Mouse (Mus musculus): ENCODE data around the gene Iqck. TPM values are rescaled to one million over a fixed set of nuclear protein-coding genes. Genes with fewer than 3 reads are reported as not detected.

Gene Iqck
- polyA plus RNA-seq, 1 experiment from 2014 or later, result 2.2 TPM

DNA sequence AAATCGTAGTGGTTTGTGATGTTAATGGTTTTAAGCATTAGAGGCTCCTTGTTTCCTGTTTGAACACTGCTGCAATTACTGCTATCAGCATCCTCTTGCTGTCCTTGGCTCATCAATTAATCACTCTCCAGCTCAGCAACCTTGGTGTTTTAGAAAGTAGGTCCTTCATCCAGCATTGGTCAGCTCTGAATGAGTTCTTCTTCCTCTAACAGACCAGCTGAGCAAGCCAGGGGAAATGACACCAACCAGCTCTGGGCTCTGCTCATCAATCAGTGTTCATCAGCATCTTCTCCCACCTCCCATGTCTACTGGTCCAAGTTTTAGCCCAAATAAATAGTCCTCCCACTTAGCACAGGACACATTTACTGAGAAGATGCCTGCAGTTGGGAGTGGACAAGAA is 3.1 kb downstream of the Iqck start:
- WGBS, result 72% methylated on average over 1 of the region's 1 CpGs
- no peak overlapping the region for H3K4me2 ChIP-seq (ENCODE audit: low read length)
- H3K9me3 ChIP-seq (ENCODE audit: control insufficient read depth, low read length), result no peaks in the 10 kb centered on the region
- ATAC-seq (replicated peaks; ENCODE audit: low FRiP score, low TSS enrichment, low read depth) (no peak), DNase-seq (ENCODE audit: low spot score) (no peak)
- H3K36me3 ChIP-seq (ENCODE audit: control insufficient read depth, insufficient read depth, low read length), result no peaks in the 10 kb centered on the region
- H3K27ac ChIP-seq (ENCODE audit: low read depth), result no peak overlapping the region
- H3K4me3 ChIP-seq (ENCODE audit: low read depth, low read length), result no peak overlapping the region
- no peak overlapping the region for H3K9ac ChIP-seq (ENCODE audit: low read length)
- no peaks in the 10 kb centered on the region for H3K27me3 ChIP-seq (replicated peaks; ENCODE audit: control insufficient read depth, insufficient read depth, low read length)
- H3K4me1 ChIP-seq (replicated peaks; ENCODE audit: control insufficient read depth, insufficient read depth, low read length), result peaks cover 14% of the 10 kb centered on the region

DNA sequence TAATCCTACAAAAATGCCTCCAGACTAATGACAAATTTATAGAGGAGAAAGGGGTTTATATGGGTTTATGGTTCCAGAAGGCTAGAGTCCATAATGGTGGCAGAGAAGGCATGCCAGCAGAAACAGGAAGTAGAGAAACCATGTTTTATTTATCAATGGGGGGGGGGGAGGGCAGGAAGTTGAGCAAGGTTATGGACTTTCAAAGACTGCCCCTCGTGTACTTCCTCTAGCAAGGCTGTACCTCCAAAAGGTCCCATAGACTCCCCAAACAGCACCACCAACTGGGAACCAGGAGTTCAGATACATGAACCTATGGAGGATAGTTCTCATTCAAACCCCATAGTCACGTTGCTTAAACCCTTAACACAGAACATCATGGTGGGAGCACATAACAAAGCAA is 9.8 kb downstream of the Iqck start:
- ATAC-seq (replicated peaks; ENCODE audit: low FRiP score, low TSS enrichment, low read depth) (no peak), DNase-seq (ENCODE audit: low spot score) (no peak)
- Histone ChIP-seq H3K9me3 (ENCODE audit: control insufficient read depth, low read length) (no peaks in the 10 kb centered on the region), H3K4me2 (ENCODE audit: low read length) (no peak overlapping the region), H3K27ac (ENCODE audit: low read depth) (no peak overlapping the region), H3K4me3 (ENCODE audit: low read depth, low read length) (no peak overlapping the region), H3K27me3 (replicated peaks; ENCODE audit: control insufficient read depth, insufficient read depth, low read length) (no peaks in the 10 kb centered on the region), H3K36me3 (ENCODE audit: control insufficient read depth, insufficient read depth, low read length) (no peaks in the 10 kb centered on the region), H3K4me1 (replicated peaks; ENCODE audit: control insufficient read depth, insufficient read depth, low read length) (no peaks in the 10 kb centered on the region), H3K9ac (ENCODE audit: low read length) (no peak overlapping the region)
- 61% methylated on average over 2 of the region's 2 CpGs for WGBS

DNA sequence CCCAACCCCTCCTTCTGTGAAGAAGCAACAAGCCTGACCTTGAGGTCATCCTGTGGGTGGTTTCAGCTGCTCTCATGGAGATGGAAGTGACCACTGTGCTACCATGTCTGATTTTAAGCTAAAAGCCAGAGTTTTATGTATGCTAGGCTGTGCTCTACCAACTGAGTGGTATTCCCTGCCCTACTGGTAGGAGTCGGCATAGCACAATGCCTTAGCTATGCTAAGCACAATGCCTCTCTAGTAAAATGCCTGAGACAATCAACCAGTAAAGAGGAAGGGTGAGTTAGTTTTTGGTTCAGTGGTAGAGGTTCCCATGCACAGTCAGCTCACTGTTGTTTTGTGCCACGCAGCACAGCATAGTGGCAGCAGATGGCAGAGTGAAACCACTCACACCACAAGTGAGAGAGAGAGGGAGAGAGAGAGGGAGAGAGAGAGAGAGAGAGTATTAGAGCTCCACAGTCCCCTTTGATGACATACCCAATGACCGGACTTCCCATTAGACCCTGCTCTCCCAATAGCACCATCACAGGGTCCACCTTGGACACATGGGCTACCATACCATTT is 24.0 kb downstream of the Iqck start:
- H3K27ac ChIP-seq (ENCODE audit: low read depth), result no peak overlapping the region
- H3K36me3 ChIP-seq (ENCODE audit: control insufficient read depth, insufficient read depth, low read length), result no peaks in the 10 kb centered on the region
- 85% methylated on average over 3 of the region's 3 CpGs for WGBS
- H3K9ac ChIP-seq (ENCODE audit: low read length), result no peak overlapping the region
- H3K27me3 ChIP-seq (replicated peaks; ENCODE audit: control insufficient read depth, insufficient read depth, low read length), result no peaks in the 10 kb centered on the region
- H3K4me2 ChIP-seq (ENCODE audit: low read length), result no peak overlapping the region
- no peak for ATAC-seq (replicated peaks; ENCODE audit: low FRiP score, low TSS enrichment, low read depth)
- no peak overlapping the region for H3K4me3 ChIP-seq (ENCODE audit: low read depth, low read length)
- H3K9me3 ChIP-seq (ENCODE audit: control insufficient read depth, low read length), result no peaks in the 10 kb centered on the region
- no peaks in the 10 kb centered on the region for H3K4me1 ChIP-seq (replicated peaks; ENCODE audit: control insufficient read depth, insufficient read depth, low read length)
- DNase-seq (ENCODE audit: low spot score), result no peak

DNA sequence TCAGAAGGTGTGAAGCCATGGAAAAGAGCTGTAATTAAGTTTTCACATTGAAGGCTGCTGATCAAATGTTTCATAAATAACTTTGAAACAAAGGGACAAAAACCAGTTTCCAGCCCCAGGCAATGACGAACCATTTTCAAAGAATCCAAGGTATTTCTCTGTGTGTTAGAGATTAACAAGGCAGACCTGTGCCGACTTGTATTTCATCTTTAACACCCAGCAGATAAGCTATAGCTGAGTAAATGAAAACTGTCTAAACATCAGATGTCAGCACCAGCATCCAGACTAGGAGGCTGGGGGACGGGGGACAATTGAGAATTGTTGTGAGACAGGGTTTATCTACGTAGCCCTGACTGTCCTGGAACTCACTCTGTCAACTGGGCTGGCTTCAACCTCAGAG is 28.4 kb downstream of the Iqck start:
- H3K36me3 ChIP-seq (ENCODE audit: control insufficient read depth, insufficient read depth, low read length), result no peaks in the 10 kb centered on the region
- no peak overlapping the region for H3K4me3 ChIP-seq (ENCODE audit: low read depth, low read length)
- H3K4me2 ChIP-seq (ENCODE audit: low read length), result no peak overlapping the region
- no peak overlapping the region for H3K27ac ChIP-seq (ENCODE audit: low read depth)
- DNase-seq (ENCODE audit: low spot score), result no peak
- no peak overlapping the region for H3K9ac ChIP-seq (ENCODE audit: low read length)
- WGBS, result 62% methylated on average over 4 of the region's 4 CpGs
- H3K27me3 ChIP-seq (replicated peaks; ENCODE audit: control insufficient read depth, insufficient read depth, low read length), result no peaks in the 10 kb centered on the region
- H3K4me1 ChIP-seq (replicated peaks; ENCODE audit: control insufficient read depth, insufficient read depth, low read length), result no peaks in the 10 kb centered on the region; the same call in 1 of the 2 replicates
- no peaks in the 10 kb centered on the region for H3K9me3 ChIP-seq (ENCODE audit: control insufficient read depth, low read length)
- no peak for ATAC-seq (replicated peaks; ENCODE audit: low FRiP score, low TSS enrichment, low read depth)

DNA sequence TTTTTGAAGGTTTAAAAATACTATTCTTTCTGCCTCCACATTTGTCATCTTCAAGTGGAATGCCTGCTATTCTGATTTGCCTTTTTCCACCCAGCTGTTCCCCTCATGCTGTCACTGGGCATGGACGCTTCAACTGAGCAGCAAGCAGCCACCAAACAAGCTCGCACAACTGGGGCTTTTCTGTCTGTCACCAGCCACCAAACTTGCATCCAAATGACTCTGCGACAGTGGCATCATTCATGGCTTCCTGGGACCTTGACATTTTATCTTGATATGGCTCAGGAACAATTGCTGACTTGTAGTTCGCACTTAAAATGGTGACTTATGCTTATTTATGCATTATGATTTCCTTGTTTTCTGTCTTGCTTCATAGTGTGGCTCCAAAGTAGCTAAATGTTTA is 29.4 kb downstream of the Iqck start:
- Histone ChIP-seq H3K4me2 (ENCODE audit: low read length) (no peak overlapping the region), H3K36me3 (ENCODE audit: control insufficient read depth, insufficient read depth, low read length) (no peaks in the 10 kb centered on the region), H3K4me3 (ENCODE audit: low read depth, low read length) (no peak overlapping the region), H3K9me3 (ENCODE audit: control insufficient read depth, low read length) (no peaks in the 10 kb centered on the region), H3K27me3 (replicated peaks; ENCODE audit: control insufficient read depth, insufficient read depth, low read length) (no peaks in the 10 kb centered on the region), H3K9ac (ENCODE audit: low read length) (no peak overlapping the region), H3K4me1 (replicated peaks; ENCODE audit: control insufficient read depth, insufficient read depth, low read length) (no peaks in the 10 kb centered on the region; the same call in 1 of the 2 replicates), H3K27ac (ENCODE audit: low read depth) (no peak overlapping the region)
- ATAC-seq (replicated peaks; ENCODE audit: low FRiP score, low TSS enrichment, low read depth) (no peak), DNase-seq (ENCODE audit: low spot score) (no peak)
- 79% methylated on average over 4 of the region's 4 CpGs for whole genome bisulfite sequencing

DNA sequence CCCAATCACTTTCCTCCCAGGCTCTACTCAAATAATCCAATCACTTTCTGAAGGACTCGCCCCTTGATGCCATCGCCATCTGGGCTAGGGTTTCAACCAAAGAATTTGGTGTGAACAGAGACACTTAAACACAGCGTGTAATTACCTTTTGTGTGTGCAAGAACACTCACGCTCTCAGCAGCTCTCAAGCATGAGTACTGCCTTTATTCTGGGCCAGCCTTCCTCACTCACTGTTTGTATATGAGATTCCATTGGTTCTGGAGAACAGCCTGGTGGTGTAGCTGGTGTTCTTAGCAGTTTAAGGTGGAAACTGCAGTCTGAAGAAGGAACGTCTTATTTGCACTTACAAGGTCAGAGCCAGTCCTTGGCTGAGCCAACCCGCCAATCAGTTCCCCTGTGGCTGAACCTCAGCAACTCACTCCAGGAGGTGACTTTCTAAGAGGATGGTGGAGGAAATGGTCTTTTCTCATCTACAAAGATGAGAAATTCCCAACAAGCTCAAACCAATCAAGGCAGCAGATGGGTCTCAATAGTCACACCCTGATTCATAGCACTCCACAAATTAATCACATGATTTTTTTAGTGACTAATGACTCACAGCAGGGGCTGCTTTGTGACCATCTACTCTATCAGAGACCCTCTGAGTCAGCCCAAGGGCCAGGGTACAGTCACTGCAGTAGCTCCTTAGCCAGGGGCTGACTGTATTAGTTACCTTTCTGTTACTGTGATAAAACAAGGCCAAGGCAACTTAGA is 31.9 kb downstream of the Iqck start:
- H3K27me3 ChIP-seq (replicated peaks; ENCODE audit: control insufficient read depth, insufficient read depth, low read length), result no peaks in the 10 kb centered on the region
- H3K4me2 ChIP-seq (ENCODE audit: low read length), result no peak overlapping the region
- no peaks in the 10 kb centered on the region for H3K36me3 ChIP-seq (ENCODE audit: control insufficient read depth, insufficient read depth, low read length)
- H3K4me3 ChIP-seq (ENCODE audit: low read depth, low read length), result no peak overlapping the region
- no peak for ATAC-seq (replicated peaks; ENCODE audit: low FRiP score, low TSS enrichment, low read depth)
- WGBS, result 45% methylated on average over 6 of the region's 6 CpGs
- H3K9ac ChIP-seq (ENCODE audit: low read length), result no peak overlapping the region
- H3K9me3 ChIP-seq (ENCODE audit: control insufficient read depth, low read length), result no peaks in the 10 kb centered on the region
- DNase-seq (ENCODE audit: low spot score), result no peak
- H3K4me1 ChIP-seq (replicated peaks; ENCODE audit: control insufficient read depth, insufficient read depth, low read length), result no peaks in the 10 kb centered on the region; the same call in 1 of the 2 replicates
- no peak overlapping the region for H3K27ac ChIP-seq (ENCODE audit: low read depth)

DNA sequence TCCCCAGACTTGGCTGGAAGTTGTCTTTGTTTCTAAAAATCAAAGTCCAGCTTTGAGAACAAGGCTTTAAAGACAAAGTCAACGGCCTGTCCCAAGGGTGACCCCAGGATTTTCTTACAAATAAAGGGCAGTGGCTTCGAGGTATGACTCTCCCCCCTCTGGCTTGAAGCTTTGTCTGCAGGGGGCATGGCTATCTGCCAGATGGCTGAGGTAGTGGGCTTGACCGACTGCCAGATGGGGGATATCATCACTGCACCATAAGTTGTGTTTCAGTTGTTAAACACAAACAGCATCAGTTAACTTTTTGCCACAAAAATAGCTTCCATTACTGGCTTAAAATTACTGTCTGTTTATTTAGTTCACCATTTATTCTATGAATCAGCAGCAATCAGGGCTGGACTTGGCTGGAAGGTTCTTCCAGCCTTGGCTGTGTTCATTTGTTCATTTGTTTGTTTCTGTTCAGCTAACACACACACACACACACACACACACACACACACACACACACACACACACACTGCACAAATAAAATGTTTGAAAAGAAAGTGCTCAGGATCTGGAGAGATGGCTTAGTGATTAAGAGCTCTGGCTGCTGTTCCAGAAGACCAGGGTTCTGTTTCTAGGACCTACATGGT is 33.6 kb downstream of the Iqck start:
- Histone ChIP-seq H3K27ac (ENCODE audit: low read depth) (no peak overlapping the region), H3K36me3 (ENCODE audit: control insufficient read depth, insufficient read depth, low read length) (no peaks in the 10 kb centered on the region), H3K9ac (ENCODE audit: low read length) (no peak overlapping the region), H3K4me2 (ENCODE audit: low read length) (no peak overlapping the region), H3K27me3 (replicated peaks; ENCODE audit: control insufficient read depth, insufficient read depth, low read length) (no peaks in the 10 kb centered on the region), H3K4me3 (ENCODE audit: low read depth, low read length) (no peak overlapping the region), H3K4me1 (replicated peaks; ENCODE audit: control insufficient read depth, insufficient read depth, low read length) (no peaks in the 10 kb centered on the region; the same call in 1 of the 2 replicates), H3K9me3 (ENCODE audit: control insufficient read depth, low read length) (no peaks in the 10 kb centered on the region)
- WGBS, result 28% methylated on average over 3 of the region's 3 CpGs
- DNase-seq (ENCODE audit: low spot score) (no peak), ATAC-seq (replicated peaks; ENCODE audit: low FRiP score, low TSS enrichment, low read depth) (no peak)

DNA sequence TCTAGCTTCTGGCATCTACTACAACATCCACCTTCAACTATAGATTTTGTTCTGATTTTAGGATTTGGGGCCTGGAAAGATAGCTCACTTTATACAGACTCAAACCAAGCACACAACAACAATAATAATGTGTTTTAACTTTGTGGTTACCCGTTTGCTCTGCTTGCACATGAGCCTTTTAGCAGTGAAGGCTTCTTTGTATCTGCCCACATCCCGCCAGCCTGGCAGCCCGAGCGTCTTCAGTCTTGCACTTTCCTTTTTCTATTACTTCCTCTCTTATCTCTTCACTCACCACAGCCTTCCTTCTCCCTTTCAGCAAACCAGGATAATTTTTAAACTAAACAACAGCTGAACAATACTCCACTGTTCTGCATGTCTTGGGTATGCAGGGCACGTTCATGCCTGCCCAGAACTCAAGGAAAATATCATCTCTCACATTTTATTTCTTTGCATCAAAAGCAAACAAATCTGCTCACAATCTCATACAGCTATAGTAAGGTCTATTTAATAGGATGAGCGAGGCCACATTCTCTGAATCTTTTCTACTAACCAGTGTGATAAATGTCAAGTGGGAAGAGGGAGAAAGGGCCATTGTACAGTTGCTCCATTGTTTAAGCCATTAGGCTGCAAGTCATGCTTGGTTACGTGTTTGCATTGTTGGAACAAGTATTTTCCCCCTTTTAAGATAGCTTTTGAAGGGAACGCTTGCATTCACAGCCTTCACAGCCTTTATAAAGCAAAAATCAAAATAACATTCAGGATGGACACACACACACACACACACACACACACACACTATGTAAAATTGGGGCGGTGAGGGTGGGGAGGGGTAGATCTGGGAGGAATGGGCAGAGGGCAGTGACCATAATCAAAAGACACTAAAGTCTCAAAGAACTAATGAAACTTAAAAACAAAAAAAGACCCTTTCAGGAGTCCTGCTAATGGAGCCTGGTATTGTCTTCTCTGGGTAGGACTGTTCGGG is 40.2 kb downstream of the Iqck start:
- 67% methylated on average over 10 of the region's 10 CpGs for WGBS

More for the DNA sequence above, 40.2 kb downstream of the Iqck start:
- H3K27ac ChIP-seq (ENCODE audit: low read depth), result no peak overlapping the region
- H3K9ac ChIP-seq (ENCODE audit: low read length), result no peak overlapping the region
- no peaks in the 10 kb centered on the region for H3K27me3 ChIP-seq (replicated peaks; ENCODE audit: control insufficient read depth, insufficient read depth, low read length)
- H3K9me3 ChIP-seq (ENCODE audit: control insufficient read depth, low read length), result no peaks in the 10 kb centered on the region
- H3K4me2 ChIP-seq (ENCODE audit: low read length), result no peak overlapping the region
- DNase-seq (ENCODE audit: low spot score) (no peak), ATAC-seq (replicated peaks; ENCODE audit: low FRiP score, low TSS enrichment, low read depth) (no peak)
- no peaks in the 10 kb centered on the region for H3K36me3 ChIP-seq (ENCODE audit: control insufficient read depth, insufficient read depth, low read length)
- H3K4me3 ChIP-seq (ENCODE audit: low read depth, low read length), result no peak overlapping the region
- H3K4me1 ChIP-seq (replicated peaks; ENCODE audit: control insufficient read depth, insufficient read depth, low read length), result no peaks in the 10 kb centered on the region

Measured in intestine, embryonic 14.5 days (tissue).